Mouse (Mus musculus): ENCODE measurements at regions not wholly inside any gene's neighbourhood (a gene's known extent, or its start where the extent isn't known, plus 50 kb on each side); places are given as distances from the start of the nearest gene placed in this dataset.

DNA sequence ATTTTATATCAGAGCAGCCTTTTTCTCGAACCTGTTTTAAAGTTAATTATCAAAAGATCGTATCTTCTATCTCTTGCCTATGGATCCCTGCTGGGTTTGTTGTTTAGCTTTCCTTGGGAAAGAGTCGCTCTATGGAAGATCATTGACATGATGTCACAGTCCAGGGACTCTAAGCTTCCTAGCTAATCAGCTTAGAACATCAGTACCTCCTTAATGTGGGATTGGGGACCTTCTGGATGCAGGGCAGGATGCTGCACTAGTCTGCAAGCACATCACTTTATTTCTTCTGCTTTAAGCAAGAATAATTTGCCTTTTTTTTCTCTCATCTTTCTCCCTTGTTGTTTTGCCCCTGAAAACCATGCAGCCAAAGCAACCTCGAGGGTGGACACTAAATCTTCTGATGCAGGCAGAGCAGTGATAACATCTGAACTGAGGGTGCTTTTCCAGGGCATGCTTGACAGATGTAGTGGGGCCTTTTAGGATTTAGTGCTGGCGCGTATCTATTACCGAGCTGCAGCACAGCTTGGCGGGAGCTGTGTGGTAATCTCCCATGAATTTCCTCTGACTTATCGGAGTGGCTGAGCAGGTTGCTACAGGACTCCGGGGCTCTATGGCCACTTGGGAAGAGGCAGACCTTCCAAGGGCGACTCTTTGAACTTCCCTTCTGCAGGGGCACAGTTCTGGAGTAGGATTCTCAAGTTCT lies 425.0 kb downstream of the Bcl11a start:
- DNase-seq (ENCODE audit: low spot score): no peak
- H3K4me2 ChIP-seq (ENCODE audit: low read depth, low read length): no peak overlapping the region
- H3K9me3 ChIP-seq (replicated peaks; ENCODE audit: control insufficient read depth, low read length): no peaks in the 10 kb centered on the region
- no peaks in the 10 kb centered on the region for H3K36me3 ChIP-seq (replicated peaks; ENCODE audit: control insufficient read depth, insufficient read depth, low read length)
- no peak overlapping the region for H3K27ac ChIP-seq (ENCODE audit: low read depth)
- H3K4me3 ChIP-seq (ENCODE audit: low read depth, low read length): no peak overlapping the region
- WGBS: 34% methylated on average over 11 of the region's 11 CpGs
- H3K27me3 ChIP-seq (ENCODE audit: control insufficient read depth, insufficient read depth, low read length): no peaks in the 10 kb centered on the region
- no peaks in the 10 kb centered on the region for H3K4me1 ChIP-seq (ENCODE audit: control insufficient read depth, insufficient read depth)
- no peak for TF ChIP-seq CTCF (IDR thresholded peaks at IDR 0.05; ENCODE audit: low read depth)
- no peak for TF ChIP-seq EP300 (IDR thresholded peaks at IDR 0.05; ENCODE audit: low read depth)
- no peak overlapping the region for H3K9ac ChIP-seq (replicated peaks; ENCODE audit: low read depth, low read length)
- ATAC-seq (ENCODE audit: insufficient read depth, low read depth): no peak

GRCm38 (mm10) chr11:24515568-24515967 lies 437.7 kb downstream of the Bcl11a start:
- Histone ChIP-seq H3K4me3 (ENCODE audit: low read depth, low read length) (no peak overlapping the region), H3K36me3 (replicated peaks; ENCODE audit: control insufficient read depth, insufficient read depth, low read length) (no peaks in the 10 kb centered on the region), H3K9me3 (replicated peaks; ENCODE audit: control insufficient read depth, low read length) (no peaks in the 10 kb centered on the region), H3K27me3 (ENCODE audit: control insufficient read depth, insufficient read depth, low read length) (no peaks in the 10 kb centered on the region), H3K4me1 (ENCODE audit: control insufficient read depth, insufficient read depth) (no peaks in the 10 kb centered on the region), H3K27ac (ENCODE audit: low read depth) (no peak overlapping the region), H3K4me2 (ENCODE audit: low read depth, low read length) (no peak overlapping the region), H3K9ac (replicated peaks; ENCODE audit: low read depth, low read length) (no peak overlapping the region)
- TF ChIP-seq EP300 (IDR thresholded peaks at IDR 0.05; ENCODE audit: low read depth) (no peak), CTCF (IDR thresholded peaks at IDR 0.05; ENCODE audit: low read depth) (no peak)
- DNase-seq (ENCODE audit: low spot score) (no peak), ATAC-seq (ENCODE audit: insufficient read depth, low read depth) (no peak)

GRCm38 (mm10) chr11:24535462-24535861 lies 457.6 kb downstream of the Bcl11a start:
- H3K27me3 ChIP-seq (ENCODE audit: control insufficient read depth, insufficient read depth, low read length): no peaks in the 10 kb centered on the region
- H3K27ac ChIP-seq (ENCODE audit: low read depth): no peak overlapping the region
- H3K9ac ChIP-seq (replicated peaks; ENCODE audit: low read depth, low read length): no peak overlapping the region
- H3K9me3 ChIP-seq (replicated peaks; ENCODE audit: control insufficient read depth, low read length): no peaks in the 10 kb centered on the region
- 79% methylated on average over 7 of the region's 7 CpGs for WGBS
- DNase-seq (ENCODE audit: low spot score): no peak
- H3K36me3 ChIP-seq (replicated peaks; ENCODE audit: control insufficient read depth, insufficient read depth, low read length): no peaks in the 10 kb centered on the region
- TF ChIP-seq EP300 (IDR thresholded peaks at IDR 0.05; ENCODE audit: low read depth) (no peak), CTCF (IDR thresholded peaks at IDR 0.05; ENCODE audit: low read depth) (no peak)
- no peaks in the 10 kb centered on the region for H3K4me1 ChIP-seq (ENCODE audit: control insufficient read depth, insufficient read depth)
- H3K4me2 ChIP-seq (ENCODE audit: low read depth, low read length): no peak overlapping the region
- no peak overlapping the region for H3K4me3 ChIP-seq (ENCODE audit: low read depth, low read length)
- no peak for ATAC-seq (ENCODE audit: insufficient read depth, low read depth)

DNA sequence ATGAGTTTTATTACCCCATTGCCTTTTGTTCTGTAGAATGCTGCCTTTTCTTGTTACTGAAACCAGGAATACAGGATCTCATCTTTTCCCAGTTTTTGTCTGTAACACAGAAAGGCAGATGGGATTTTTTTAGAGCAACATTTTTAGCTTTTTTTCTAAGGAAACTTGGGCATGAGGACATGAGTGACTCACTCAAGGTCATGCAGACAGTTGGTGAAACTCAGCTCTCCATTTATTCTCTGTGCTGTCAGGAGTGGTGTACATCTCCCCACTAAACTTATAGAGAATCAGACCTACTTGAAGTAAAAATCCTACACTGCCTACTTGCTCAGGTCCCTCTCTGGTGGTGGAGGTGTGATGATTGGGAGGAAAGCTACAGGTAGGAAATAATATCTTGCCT lies 459.9 kb downstream of the Bcl11a start:
- Histone ChIP-seq H3K4me2 (ENCODE audit: low read depth, low read length) (no peak overlapping the region), H3K4me3 (ENCODE audit: low read depth, low read length) (no peak overlapping the region), H3K36me3 (replicated peaks; ENCODE audit: control insufficient read depth, insufficient read depth, low read length) (no peaks in the 10 kb centered on the region), H3K4me1 (ENCODE audit: control insufficient read depth, insufficient read depth) (no peaks in the 10 kb centered on the region), H3K9ac (replicated peaks; ENCODE audit: low read depth, low read length) (no peak overlapping the region), H3K27me3 (ENCODE audit: control insufficient read depth, insufficient read depth, low read length) (no peaks in the 10 kb centered on the region), H3K9me3 (replicated peaks; ENCODE audit: control insufficient read depth, low read length) (no peaks in the 10 kb centered on the region), H3K27ac (ENCODE audit: low read depth) (no peak overlapping the region)
- DNase-seq (ENCODE audit: low spot score) (no peak), ATAC-seq (ENCODE audit: insufficient read depth, low read depth) (no peak)
- TF ChIP-seq EP300 (IDR thresholded peaks at IDR 0.05; ENCODE audit: low read depth): no peak
- no peak for TF ChIP-seq CTCF (IDR thresholded peaks at IDR 0.05; ENCODE audit: low read depth)

GRCm38 (mm10) chr11:24569655-24570054 lies 491.8 kb downstream of the Bcl11a start:
- no peaks in the 10 kb centered on the region; the same call in 1 of the 2 replicates for H3K4me1 ChIP-seq (ENCODE audit: control insufficient read depth, insufficient read depth)
- H3K36me3 ChIP-seq (replicated peaks; ENCODE audit: control insufficient read depth, insufficient read depth, low read length): no peaks in the 10 kb centered on the region
- no peak overlapping the region for H3K27ac ChIP-seq (ENCODE audit: low read depth)
- H3K4me2 ChIP-seq (ENCODE audit: low read depth, low read length): no peak overlapping the region
- H3K9me3 ChIP-seq (replicated peaks; ENCODE audit: control insufficient read depth, low read length): no peaks in the 10 kb centered on the region
- ATAC-seq (ENCODE audit: insufficient read depth, low read depth) (no peak), DNase-seq (ENCODE audit: low spot score) (no peak)
- no peak overlapping the region for H3K9ac ChIP-seq (replicated peaks; ENCODE audit: low read depth, low read length)
- no peak for TF ChIP-seq EP300 (IDR thresholded peaks at IDR 0.05; ENCODE audit: low read depth)
- no peak for TF ChIP-seq CTCF (IDR thresholded peaks at IDR 0.05; ENCODE audit: low read depth)
- H3K4me3 ChIP-seq (ENCODE audit: low read depth, low read length): no peak overlapping the region
- no peaks in the 10 kb centered on the region for H3K27me3 ChIP-seq (ENCODE audit: control insufficient read depth, insufficient read depth, low read length)

DNA sequence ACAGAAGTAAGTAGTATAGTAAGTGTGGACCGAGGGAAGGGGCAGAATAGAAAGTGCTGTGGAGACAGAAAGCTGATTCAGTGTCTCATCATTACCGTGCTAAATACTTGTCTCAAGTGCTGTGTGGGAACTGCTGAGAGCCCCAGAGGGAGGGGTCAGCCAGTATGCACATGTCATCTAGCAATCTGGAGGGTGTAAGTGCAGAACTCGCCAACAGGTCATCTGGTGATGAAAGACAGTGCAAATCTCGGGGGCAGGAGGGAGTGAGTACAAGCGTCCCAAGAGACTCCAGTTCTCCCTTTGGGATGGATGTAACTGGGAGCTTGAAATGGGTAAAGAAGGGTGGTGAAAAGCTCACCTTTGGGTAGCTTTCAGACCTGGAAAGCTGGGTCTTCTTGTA lies 535.7 kb downstream of the Bcl11a start:
- WGBS: 17% methylated on average over 5 of the region's 5 CpGs
- H3K27me3 ChIP-seq (ENCODE audit: control insufficient read depth, insufficient read depth, low read length): no peaks in the 10 kb centered on the region
- no peaks in the 10 kb centered on the region for H3K4me1 ChIP-seq (ENCODE audit: control insufficient read depth, insufficient read depth)
- peak; percentile 63 for ATAC-seq (ENCODE audit: insufficient read depth, low read depth)
- no peak overlapping the region for H3K4me2 ChIP-seq (ENCODE audit: low read depth, low read length)
- H3K9me3 ChIP-seq (replicated peaks; ENCODE audit: control insufficient read depth, low read length): no peaks in the 10 kb centered on the region
- H3K27ac ChIP-seq (ENCODE audit: low read depth): no peak overlapping the region
- TF ChIP-seq EP300 (IDR thresholded peaks at IDR 0.05; ENCODE audit: low read depth) (no peak), CTCF (IDR thresholded peaks at IDR 0.05; ENCODE audit: low read depth) (no peak)
- H3K4me3 ChIP-seq (ENCODE audit: low read depth, low read length): no peak overlapping the region
- DNase-seq (ENCODE audit: low spot score): no peak
- no peak overlapping the region for H3K9ac ChIP-seq (replicated peaks; ENCODE audit: low read depth, low read length)
- no peaks in the 10 kb centered on the region for H3K36me3 ChIP-seq (replicated peaks; ENCODE audit: control insufficient read depth, insufficient read depth, low read length)
